Mouse (Mus musculus): ENCODE data around the gene Tsga10. TPM values are rescaled to one million over a fixed set of nuclear protein-coding genes. Genes with fewer than 3 reads are reported as not detected.
"Not testable (repeated sequence)": the region's sequence is repeated elsewhere in the genome, so short reads cannot be mapped to it uniquely, and the experiment has no call there.

The Tsga10 gene
- polyA plus RNA-seq, 1 experiment: 17.6 TPM

DNA sequence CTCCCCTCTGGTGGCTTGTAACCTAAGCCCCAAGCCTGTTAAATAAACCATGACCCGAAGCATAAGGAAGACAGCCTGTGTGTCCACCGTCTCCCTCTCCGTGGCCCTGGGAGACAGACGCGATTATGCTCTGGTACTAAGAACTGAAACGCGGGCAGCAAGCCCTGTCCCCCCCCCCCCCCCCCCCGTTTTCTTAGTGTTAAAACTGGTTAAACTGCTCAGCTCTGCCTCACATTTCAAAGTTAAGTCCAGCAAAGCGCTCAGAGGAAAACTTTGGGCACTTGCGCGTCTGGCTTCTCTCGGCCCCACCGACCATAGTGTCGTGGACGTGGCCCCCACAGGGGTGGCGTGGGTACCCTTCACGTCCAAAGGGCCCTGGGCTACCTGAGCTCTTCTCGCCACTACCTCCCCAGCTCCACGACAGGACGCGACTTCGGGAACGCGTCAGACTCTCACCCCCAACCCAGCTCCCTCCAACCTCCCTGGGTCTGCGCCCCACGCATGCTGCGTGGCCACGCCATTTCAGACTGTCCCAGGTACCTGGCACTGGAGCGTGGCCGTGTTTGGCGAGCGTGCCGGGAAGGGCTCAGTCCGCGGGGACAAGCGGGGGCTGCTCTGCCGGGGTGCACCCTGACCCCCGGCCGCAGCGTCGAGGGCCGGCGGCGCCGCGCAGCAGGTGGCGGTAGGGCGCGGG is 147.1 kb downstream of the Tsga10 start:
- no peak for DNase-seq (ENCODE audit: low read depth)
- TF ChIP-seq CTCF (IDR thresholded peaks at IDR 0.05; ENCODE audit: borderline replicate concordance, extremely low read depth, insufficient read depth, insufficient read length) (no peak), POLR2A (IDR thresholded peaks at IDR 0.05; ENCODE audit: borderline replicate concordance, extremely low read depth, insufficient read depth, insufficient read length, poor library complexity, severe bottlenecking) (no peak)

DNA sequence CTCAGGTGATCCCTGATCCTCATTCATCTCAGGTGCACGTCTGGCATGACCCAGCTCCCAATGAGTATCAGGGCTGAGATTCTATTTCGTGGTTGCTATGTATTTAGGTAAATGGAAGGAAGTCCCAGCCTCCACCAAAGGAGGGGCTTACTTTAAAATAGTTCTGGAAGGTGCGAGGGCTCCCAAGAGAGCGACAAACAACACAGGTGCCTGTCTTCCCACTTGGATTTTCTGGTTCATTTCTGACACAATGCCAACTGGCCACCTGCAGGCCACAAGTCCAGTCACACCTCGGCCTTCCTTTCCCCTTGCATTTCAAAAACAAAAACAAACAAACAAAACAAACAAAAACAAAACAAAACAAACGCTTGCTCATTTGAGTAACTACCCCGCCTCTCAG is 147.7 kb downstream of the Tsga10 start:
- TF ChIP-seq CTCF (IDR thresholded peaks at IDR 0.05; ENCODE audit: borderline replicate concordance, extremely low read depth, insufficient read depth, insufficient read length): no peak
- TF ChIP-seq POLR2A (IDR thresholded peaks at IDR 0.05; ENCODE audit: borderline replicate concordance, extremely low read depth, insufficient read depth, insufficient read length, poor library complexity, severe bottlenecking): no peak

DNA sequence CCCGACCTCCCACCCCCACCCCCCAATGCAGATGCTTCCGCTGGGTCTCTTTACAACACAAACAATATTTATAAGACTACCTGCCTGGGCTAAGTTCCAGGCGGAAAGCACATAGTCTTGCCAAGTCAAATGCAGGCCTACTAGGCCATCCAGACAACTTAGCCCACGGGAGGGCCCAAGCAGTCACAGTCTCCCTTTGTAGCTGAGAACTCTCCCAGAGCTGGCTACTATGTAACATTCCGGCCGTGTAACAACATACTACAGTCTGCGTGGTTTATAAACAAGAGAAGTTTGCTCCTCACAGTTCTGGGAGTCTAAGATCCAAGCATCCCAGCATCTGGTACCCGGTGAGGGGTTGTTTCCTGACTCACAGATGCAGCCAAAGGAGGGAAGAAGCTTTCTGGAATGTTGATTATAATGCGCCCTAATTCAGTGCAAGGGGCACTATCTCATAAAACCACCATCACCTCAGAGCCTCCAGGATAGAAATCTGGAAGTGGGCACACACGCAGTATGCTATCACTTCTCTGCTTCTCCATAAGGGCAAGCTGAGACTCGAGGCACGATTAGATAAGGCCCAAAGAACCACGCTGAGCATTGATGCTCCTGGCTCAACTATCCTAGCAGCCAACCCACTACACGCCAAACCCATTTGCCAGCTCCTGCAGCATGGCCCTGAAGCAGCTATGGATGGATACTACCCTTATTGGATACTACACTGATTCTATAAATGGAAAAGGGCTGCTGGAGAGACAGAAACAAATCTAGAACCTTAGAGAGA is 148.6 kb downstream of the Tsga10 start:
- TF ChIP-seq POLR2A (IDR thresholded peaks at IDR 0.05; ENCODE audit: borderline replicate concordance, extremely low read depth, insufficient read depth, insufficient read length, poor library complexity, severe bottlenecking): no peak
- no peak for TF ChIP-seq CTCF (IDR thresholded peaks at IDR 0.05; ENCODE audit: borderline replicate concordance, extremely low read depth, insufficient read depth, insufficient read length)
- DNase-seq (ENCODE audit: low read depth): no peak

More for the DNA sequence above, 147.7 kb downstream of the Tsga10 start:
- DNase-seq (ENCODE audit: low read depth): no peak

DNA sequence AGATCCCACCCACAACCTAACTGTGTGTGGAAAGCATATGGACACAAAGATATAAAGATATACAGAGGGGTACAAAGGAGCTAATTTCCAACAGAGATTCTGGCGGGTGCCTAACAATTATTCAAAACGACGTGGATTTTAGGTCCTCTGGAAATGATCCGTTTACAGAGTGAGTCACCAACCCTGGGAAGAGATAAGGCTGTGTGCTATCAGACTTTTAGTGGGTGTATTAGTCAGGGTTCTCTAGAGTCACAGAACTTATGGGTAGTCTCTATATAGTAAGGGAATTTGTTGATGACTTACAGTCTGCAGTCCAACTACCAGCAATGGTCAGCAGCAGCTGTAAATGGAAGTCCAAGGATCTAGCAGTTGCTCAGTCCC is 153.9 kb downstream of the Tsga10 start:
- DNase-seq (ENCODE audit: low read depth): not testable (repeated sequence)

DNA sequence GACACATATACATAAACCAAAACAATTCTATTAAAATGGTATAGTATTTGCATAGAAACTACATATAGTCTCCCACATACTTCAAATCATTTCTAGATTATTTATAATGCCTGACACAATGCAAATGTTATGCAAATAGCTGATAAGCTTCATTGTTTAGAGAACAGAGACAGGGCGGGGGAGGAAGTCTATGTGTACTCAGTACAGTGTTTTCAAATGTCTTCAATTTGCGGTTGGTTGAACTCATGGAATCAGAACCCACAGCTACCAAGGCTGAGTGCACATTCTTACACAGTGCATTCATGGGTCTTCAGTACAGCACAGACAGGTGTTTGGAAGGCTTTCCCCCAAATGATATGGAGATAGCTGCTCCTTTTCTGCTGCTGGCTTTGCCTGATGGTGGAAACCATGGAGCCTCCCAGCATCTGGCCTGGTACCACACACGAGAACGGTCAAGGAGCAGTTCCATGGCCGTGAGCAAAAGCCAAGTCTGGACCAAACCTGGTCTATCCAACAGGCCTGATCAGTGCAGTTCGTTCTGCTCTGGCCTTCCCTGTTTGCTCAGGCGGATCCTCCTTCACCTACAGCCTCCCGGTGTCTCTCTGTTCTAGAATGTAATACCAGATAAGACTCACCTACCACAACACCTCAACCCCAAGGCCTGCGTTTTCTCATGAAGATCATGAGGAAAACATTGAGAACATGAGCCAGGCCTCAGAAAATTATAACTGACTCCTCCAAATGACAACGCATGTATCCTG is 154.5 kb downstream of the Tsga10 start:
- DNase-seq (ENCODE audit: low read depth): no peak
- TF ChIP-seq POLR2A (IDR thresholded peaks at IDR 0.05; ENCODE audit: borderline replicate concordance, extremely low read depth, insufficient read depth, insufficient read length, poor library complexity, severe bottlenecking) (no peak), CTCF (IDR thresholded peaks at IDR 0.05; ENCODE audit: borderline replicate concordance, extremely low read depth, insufficient read depth, insufficient read length) (no peak)

DNA sequence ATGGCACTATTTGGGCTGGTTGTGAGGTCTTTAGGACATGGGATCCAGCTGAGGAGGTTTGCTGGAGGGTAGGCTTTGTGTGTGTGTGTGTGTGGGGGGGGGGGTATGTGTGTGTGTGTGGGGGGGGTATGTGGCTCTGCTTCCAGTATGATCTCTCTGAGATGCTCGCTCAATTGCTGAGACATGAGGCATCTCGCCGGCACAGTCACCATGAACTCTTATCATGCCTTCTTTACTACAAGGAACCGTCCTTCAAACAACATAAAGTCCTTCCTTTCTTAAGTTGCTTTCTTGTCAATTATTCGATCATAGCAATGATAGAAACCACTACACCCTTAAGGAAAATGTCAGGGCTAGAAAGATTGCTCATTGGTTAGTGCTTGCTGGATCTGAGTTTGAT is 155.1 kb downstream of the Tsga10 start:
- TF ChIP-seq POLR2A (IDR thresholded peaks at IDR 0.05; ENCODE audit: borderline replicate concordance, extremely low read depth, insufficient read depth, insufficient read length, poor library complexity, severe bottlenecking) (no peak), CTCF (IDR thresholded peaks at IDR 0.05; ENCODE audit: borderline replicate concordance, extremely low read depth, insufficient read depth, insufficient read length) (no peak)
- no peak for DNase-seq (ENCODE audit: low read depth)

DNA sequence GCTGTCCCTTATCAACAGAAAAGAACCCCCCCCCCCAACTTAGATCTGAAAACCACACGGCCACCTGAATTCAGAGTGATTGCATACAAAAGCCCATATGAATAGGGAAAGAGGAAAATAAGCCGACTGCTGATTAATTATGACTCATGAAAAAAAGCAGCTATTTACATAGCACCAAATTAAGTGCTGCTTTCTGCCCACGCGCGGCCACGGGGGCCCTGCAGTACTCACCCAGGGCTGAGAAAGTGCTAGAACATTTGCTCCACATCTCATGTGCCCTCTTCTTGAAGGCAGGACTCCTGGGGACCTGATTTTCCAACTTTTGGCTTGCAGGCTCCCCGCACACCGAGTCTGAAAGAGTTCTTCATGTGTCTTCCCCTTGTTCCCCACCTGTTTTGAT is 156.5 kb downstream of the Tsga10 start:
- DNase-seq (ENCODE audit: low read depth): no peak
- TF ChIP-seq POLR2A (IDR thresholded peaks at IDR 0.05; ENCODE audit: borderline replicate concordance, extremely low read depth, insufficient read depth, insufficient read length, poor library complexity, severe bottlenecking): no peak
- no peak for TF ChIP-seq CTCF (IDR thresholded peaks at IDR 0.05; ENCODE audit: borderline replicate concordance, extremely low read depth, insufficient read depth, insufficient read length)

DNA sequence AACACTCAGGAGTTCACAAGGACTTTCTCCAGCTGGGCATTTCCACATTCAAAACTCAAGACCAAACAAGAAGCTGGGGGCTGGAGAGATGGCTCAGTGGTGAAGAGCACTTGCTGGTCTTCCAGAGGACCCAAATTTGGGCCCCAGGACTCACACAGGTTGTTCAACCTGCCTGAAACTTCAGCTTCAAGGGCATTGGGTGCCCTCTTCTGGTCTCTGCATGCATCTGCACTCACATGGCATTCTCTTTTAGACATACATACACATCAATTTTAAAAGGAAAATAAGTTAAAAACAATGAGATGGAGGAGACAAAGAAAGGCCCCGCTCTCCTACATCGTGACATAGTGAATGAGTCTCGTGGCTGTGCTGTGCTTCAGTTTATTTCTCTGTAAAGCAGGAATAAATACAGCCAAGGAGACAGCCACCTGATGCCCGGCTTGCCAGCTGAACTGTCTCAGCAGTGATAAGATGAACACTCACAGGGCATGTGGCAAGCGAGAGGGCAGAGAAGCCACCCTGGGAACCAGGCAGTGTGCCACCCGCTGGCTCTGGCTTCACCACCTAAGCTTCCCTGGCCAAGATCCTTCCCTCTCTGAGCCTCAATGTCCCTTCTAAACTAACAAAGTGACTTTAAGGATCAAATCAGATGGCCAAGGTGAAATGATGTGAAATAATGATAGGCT is 157.8 kb downstream of the Tsga10 start:
- TF ChIP-seq POLR2A (IDR thresholded peaks at IDR 0.05; ENCODE audit: borderline replicate concordance, extremely low read depth, insufficient read depth, insufficient read length, poor library complexity, severe bottlenecking): no peak
- no peak for TF ChIP-seq CTCF (IDR thresholded peaks at IDR 0.05; ENCODE audit: borderline replicate concordance, extremely low read depth, insufficient read depth, insufficient read length)
- DNase-seq (ENCODE audit: low read depth): no peak

Other genes with a start within 250 kb of the Tsga10 start
- 1.9 and 2.8 TPM in 2 replicates for gene 2010300C02Rik, start 146.3 kb downstream of the Tsga10 start, polyA plus RNA-seq (2012; rRNA removed)
- 4.8 and 5.3 TPM in 2 replicates for gene Lipt1, start 5.3 kb upstream of the Tsga10 start, polyA plus RNA-seq (2012; rRNA removed)
- gene Mitd1, start 24.0 kb upstream of the Tsga10 start, polyA plus RNA-seq (2012; rRNA removed): 16.5 and 19.1 TPM in 2 replicates
- gene Mrpl30, start 24.0 kb upstream of the Tsga10 start, polyA plus RNA-seq (2012; rRNA removed): 118 and 120 TPM in 2 replicates
- gene Lyg2, start 50.1 kb upstream of the Tsga10 start, polyA plus RNA-seq (2012; rRNA removed): 0.03 TPM in 1 of 2 replicates, not detected in the other
- gene Lyg1, start 91.3 kb upstream of the Tsga10 start, polyA plus RNA-seq (2012; rRNA removed): not detected in 2 replicates
- 49.7 and 51.0 TPM in 2 replicates for gene Txndc9, start 131.5 kb upstream of the Tsga10 start, polyA plus RNA-seq (2012; rRNA removed)
- gene Eif5b, start 131.6 kb upstream of the Tsga10 start, polyA plus RNA-seq (2012; rRNA removed): 20.0 and 28.0 TPM in 2 replicates

Data from brain, embryonic 14.5 days (tissue).